Mouse (Mus musculus): Measurements from ENCODE around the gene Ercc1.

GRCm38 (mm10) chr7:19341761-19342409 lies 2.7 kb upstream of the Ercc1 start:
- TF ChIP-seq POLR2A (IDR thresholded peaks at IDR 0.05; ENCODE audit: extremely low read depth, insufficient read depth, low read length) (no peak), CTCF (IDR thresholded peaks at IDR 0.05; ENCODE audit: extremely low read depth, insufficient read depth, low read length) (no peak)

Data from cortical plate, adult 2 months (tissue).